Mouse (Mus musculus): ENCODE measurements around the gene Catsper4. TPM values are rescaled to one million over a fixed set of nuclear protein-coding genes. Genes with fewer than 3 reads are reported as not detected.

Gene Catsper4
- 0.11 and 0.18 TPM in 2 replicates for polyA plus RNA-seq (2015; fragmentation: Nextera tagmentation; extraction: Ambion mirVana)

GRCm38 (mm10) chr4:134227194-134227593, at the start of gene Catsper4:
Gene Catsper4, minus strand, starts transcription at chr4:134227383.

GRCm38 (mm10) chr4:134253722-134254324, 26.6 kb upstream of the Catsper4 start, which contains the start of gene Grrp1:
Gene Grrp1, minus strand, starts transcription at chr4:134254106.

GRCm38 (mm10) chr4:134246719-134247258, 19.6 kb upstream of the Catsper4 start, which contains the start of gene Gm30191:
Gene Gm30191, plus strand, starts transcription at chr4:134246935.

GRCm38 (mm10) chr4:134245148-134245843, 18.1 kb upstream of the Catsper4 start, which contains the start of gene Zfp593:
Gene Zfp593, minus strand, starts transcription at chr4:134245592.

GRCm38 (mm10) chr4:134243516-134244250, 16.5 kb upstream of the Catsper4 start, which contains the start of gene E130218I03Rik:
Gene E130218I03Rik, plus strand, starts transcription at chr4:134243662.

GRCm38 (mm10) chr4:134238279-134238651, 11.1 kb upstream of the Catsper4 start, which contains the start of gene Cnksr1:
Gene Cnksr1, minus strand, starts transcription at chr4:134238399.

GRCm38 (mm10) chr4:134202904-134203303, 24.3 kb downstream of the Catsper4 start, which contains the start of gene Gm7534:
Gene Gm7534, minus strand, starts transcription at chr4:134203004.

Other genes starting within 250 kb of the Catsper4 start
- gene Dhdds, start 226.5 kb downstream of the Catsper4 start, polyA plus RNA-seq (2015; fragmentation: Nextera tagmentation; extraction: Ambion mirVana), result 22.6 and 23.7 TPM in 2 replicates
- gene Lin28a, start 208.5 kb downstream of the Catsper4 start, polyA plus RNA-seq (2015; fragmentation: Nextera tagmentation; extraction: Ambion mirVana), result 0.04 TPM in 1 of 2 replicates, not detected in the other
- gene Zfp683, start 173.5 kb downstream of the Catsper4 start, polyA plus RNA-seq (2015; fragmentation: Nextera tagmentation; extraction: Ambion mirVana), result not detected in 2 replicates
- gene Crybg2, start 166.6 kb downstream of the Catsper4 start, polyA plus RNA-seq (2015; fragmentation: Nextera tagmentation; extraction: Ambion mirVana), result 9.6 and 12.5 TPM in 2 replicates
- gene Cd52, start 132.3 kb downstream of the Catsper4 start, polyA plus RNA-seq (2015; fragmentation: Nextera tagmentation; extraction: Ambion mirVana), result 10.4 and 33.2 TPM in 2 replicates
- 0.89 and 2.1 TPM in 2 replicates for gene Ubxn11, start 124.8 kb downstream of the Catsper4 start, polyA plus RNA-seq (2015; fragmentation: Nextera tagmentation; extraction: Ambion mirVana)
- gene Sh3bgrl3, start 98.6 kb downstream of the Catsper4 start, polyA plus RNA-seq (2015; fragmentation: Nextera tagmentation; extraction: Ambion mirVana), result 314 and 368 TPM in 2 replicates
- gene Cep85, start 40.3 kb downstream of the Catsper4 start, polyA plus RNA-seq (2015; fragmentation: Nextera tagmentation; extraction: Ambion mirVana), result 26.9 and 31.1 TPM in 2 replicates
- not detected in 2 replicates for gene Gm7534, start 24.4 kb downstream of the Catsper4 start, polyA plus RNA-seq (2015; fragmentation: Nextera tagmentation; extraction: Ambion mirVana)
- 4.3 and 5.0 TPM in 2 replicates for gene Cnksr1, start 11.0 kb upstream of the Catsper4 start, polyA plus RNA-seq (2015; fragmentation: Nextera tagmentation; extraction: Ambion mirVana)
- 0.19 and 0.24 TPM in 2 replicates for gene E130218I03Rik, start 16.3 kb upstream of the Catsper4 start, polyA plus RNA-seq (2015; fragmentation: Nextera tagmentation; extraction: Ambion mirVana)
- 11.3 and 12.5 TPM in 2 replicates for gene Zfp593, start 18.2 kb upstream of the Catsper4 start, polyA plus RNA-seq (2015; fragmentation: Nextera tagmentation; extraction: Ambion mirVana)
- not detected in 2 replicates for gene Gm30191, start 19.6 kb upstream of the Catsper4 start, polyA plus RNA-seq (2015; fragmentation: Nextera tagmentation; extraction: Ambion mirVana)
- 3.6 and 4.0 TPM in 2 replicates for gene Grrp1, start 26.7 kb upstream of the Catsper4 start, polyA plus RNA-seq (2015; fragmentation: Nextera tagmentation; extraction: Ambion mirVana)
- 9.0 and 10.1 TPM in 2 replicates for gene Pdik1l, start 60.5 kb upstream of the Catsper4 start, polyA plus RNA-seq (2015; fragmentation: Nextera tagmentation; extraction: Ambion mirVana)
- gene Trim63, start 87.7 kb upstream of the Catsper4 start, polyA plus RNA-seq (2015; fragmentation: Nextera tagmentation; extraction: Ambion mirVana), result 0.43 and 1.0 TPM in 2 replicates
- 0.12 and 0.29 TPM in 2 replicates for gene Slc30a2, start 115.8 kb upstream of the Catsper4 start, polyA plus RNA-seq (2015; fragmentation: Nextera tagmentation; extraction: Ambion mirVana)
- 6.4 and 7.1 TPM in 2 replicates for gene Extl1, start 156.5 kb upstream of the Catsper4 start, polyA plus RNA-seq (2015; fragmentation: Nextera tagmentation; extraction: Ambion mirVana)
- 9.7 and 10.3 TPM in 2 replicates for gene Pafah2, start 168.9 kb upstream of the Catsper4 start, polyA plus RNA-seq (2015; fragmentation: Nextera tagmentation; extraction: Ambion mirVana)
- gene Stmn1, start 240.9 kb upstream of the Catsper4 start, polyA plus RNA-seq (2015; fragmentation: Nextera tagmentation; extraction: Ambion mirVana), result 204 and 269 TPM in 2 replicates